Mouse (Mus musculus) layer of hippocampus, adult 9-10 months (tissue): ENCODE results near the gene Lrig2.
"Not testable (repeated sequence)": the region's sequence is repeated elsewhere in the genome, so short reads cannot be mapped to it uniquely, and the experiment has no call there.

Experiments
- DNase-seq: peaks from one replicate; pipeline ENCODE4 v3.0.0; 2022; ENCODE audit warnings: low spot score

The Lrig2 gene

DNA sequence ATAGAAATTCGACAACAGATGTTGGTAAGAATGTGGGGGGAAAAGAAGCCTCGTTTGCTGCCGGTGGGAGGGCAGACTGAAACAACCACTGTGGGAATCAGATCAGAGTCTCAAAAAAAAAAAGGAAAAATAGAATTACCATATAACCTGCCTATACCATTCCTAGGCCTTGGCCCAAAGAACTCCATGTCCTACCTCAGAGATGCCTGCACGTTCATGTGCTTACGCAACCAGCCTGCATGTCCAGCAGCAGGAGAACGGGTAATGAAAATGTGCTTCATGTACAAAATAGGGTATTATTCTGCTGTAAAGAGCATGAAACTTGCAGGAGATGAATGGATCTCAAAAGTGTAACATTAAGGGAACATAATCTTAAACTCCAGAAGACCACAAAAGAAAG is 79.1 kb downstream of the Lrig2 start:
- no peak for DNase-seq

DNA sequence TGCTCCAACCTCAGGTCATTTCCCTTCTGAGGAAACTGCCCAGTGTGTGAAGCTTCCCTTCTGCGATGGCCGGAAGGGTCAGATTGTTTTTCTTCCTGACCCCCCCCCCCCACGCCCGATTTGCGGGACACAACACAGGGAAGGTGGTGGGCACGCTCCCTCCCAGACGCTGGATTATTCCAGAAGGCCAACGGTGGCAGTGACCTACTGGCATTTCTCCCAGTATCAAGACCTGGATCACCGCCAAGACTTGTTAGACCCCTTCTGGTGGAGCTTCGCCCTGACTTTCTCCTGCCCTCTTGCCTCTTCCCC is 79.9 kb downstream of the Lrig2 start:
- DNase-seq, result no peak

DNA sequence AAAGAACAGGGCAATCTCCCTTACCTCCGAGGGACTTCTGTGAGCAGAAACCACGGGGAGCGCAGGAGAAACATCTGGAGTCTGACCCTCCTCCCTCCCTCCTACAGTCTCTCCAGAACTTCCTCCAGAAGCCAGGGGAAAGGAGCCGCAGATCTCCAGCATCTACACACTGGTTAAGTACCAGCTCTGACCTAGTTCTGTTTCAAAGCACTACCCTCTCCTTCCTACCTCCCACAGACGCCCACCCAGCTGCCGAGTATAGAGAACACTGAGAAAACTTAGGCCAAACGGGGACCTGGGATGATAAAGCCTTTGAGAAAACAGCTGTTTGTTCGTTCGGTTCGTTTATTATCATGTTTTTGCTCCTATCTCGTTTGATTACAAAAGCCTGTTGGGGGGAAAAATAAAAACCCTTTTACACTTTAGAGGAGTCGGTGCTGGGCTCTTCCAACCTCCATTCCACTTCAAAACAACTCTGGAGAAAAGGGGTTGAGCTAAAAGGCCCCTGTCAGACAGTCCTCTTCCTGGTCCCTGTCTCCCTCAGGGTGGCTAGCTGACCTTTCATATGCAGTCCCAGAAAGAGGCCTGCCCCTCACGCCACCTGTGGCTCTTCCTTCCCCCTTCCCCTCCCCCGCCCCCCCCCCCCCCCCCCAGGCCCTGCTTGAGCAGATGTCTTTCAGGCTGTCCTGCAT is 80.4 kb downstream of the Lrig2 start:
- DNase-seq, result no peak

DNA sequence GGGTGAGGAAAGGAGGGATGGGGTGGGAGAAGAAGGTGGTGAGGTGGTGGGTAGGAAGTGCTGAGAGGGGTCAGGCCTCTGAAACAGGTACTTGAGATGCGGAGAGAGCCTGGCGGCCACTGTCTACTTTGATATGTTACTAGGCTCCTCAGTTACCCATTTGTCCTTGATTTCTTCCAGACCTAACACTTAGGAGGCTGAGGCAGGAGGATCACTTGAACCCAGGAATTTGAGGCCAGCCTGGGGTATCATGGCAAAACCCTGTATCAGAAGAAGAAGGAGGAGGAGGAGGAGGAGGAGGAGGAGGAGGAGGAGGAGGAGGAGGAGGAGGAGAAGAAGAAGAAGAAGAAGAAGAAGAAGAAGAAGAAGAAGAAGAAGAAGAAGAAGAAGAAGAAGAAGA is 84.4 kb downstream of the Lrig2 start:
- DNase-seq, result not testable (repeated sequence)

DNA sequence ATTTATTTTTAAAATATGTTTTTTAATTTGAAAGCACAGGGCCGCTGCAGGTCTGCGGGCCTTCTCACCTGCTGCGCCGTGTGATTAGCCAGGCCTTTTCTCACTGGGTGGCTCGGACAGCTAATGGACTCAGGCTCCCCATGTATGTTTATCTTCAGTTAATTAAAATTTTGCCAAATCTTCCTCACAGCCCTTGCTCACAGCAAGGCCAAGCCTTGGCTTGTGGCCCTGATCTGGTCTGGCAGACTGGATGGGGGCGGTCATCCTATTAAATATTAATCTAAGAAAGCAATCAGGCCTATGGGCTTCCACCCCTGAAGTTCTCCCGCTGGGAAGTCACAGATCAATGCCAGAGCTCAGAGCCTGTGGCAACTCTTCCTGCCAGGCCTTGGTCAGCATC is 87.4 kb downstream of the Lrig2 start:
- DNase-seq, result no peak

DNA sequence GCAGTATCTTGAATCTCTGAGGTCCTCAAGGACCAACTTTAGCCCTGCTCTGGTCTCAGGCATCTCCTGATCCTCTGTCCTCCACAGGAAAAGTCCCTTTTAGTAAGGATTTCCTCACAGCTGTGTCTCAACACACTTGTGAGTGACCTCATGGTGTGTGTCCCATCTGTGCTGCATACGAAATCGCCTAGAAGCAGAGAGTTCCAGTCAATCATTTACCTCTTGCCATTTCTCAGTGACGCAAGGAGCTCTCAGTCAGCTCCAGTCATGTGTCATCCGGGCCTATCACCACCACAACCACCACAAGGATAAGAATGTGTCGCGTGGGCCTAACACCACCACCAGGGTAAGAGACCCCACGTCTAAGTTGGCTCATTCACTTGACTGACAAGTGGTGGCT is 90.8 kb downstream of the Lrig2 start:
- no peak for DNase-seq

DNA sequence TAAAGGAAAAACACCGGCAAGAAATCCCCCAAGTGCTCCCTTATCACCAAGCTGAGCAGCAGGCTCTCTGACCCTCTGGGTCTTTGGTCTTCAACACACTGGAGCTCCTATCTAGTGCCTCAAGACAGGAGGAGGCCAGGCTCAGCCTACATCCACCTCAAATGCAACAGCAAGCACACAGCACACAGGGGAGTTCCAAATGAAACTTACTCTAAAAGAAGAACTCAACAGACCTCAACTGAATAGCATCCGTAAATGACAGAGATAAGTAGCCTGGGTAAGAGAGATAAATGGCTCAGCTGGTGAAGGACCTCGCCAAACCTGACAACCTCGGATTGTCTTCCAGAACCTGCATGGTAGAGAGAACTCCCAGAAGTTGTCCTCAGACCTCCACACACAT is 91.7 kb downstream of the Lrig2 start:
- DNase-seq, result no peak

DNA sequence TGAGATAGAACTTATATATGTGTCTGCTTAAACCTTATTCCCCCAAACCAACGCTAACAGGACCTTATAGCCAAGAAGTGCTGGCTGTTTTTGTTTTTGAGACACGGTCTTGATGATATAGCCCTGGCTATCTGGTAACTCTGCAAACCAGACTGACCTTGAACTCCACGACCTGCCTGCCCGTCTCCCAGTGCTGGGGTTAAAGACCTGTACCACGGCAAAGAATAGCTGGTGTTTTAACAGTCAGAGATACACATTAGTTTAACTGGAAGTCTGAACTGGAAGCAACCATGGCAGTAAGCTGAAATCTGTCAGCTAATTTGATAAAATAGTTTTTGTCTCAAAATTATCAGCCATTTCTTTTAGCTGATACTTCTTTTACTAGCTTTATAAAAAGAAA is 94.9 kb downstream of the Lrig2 start:
- no peak for DNase-seq

DNA sequence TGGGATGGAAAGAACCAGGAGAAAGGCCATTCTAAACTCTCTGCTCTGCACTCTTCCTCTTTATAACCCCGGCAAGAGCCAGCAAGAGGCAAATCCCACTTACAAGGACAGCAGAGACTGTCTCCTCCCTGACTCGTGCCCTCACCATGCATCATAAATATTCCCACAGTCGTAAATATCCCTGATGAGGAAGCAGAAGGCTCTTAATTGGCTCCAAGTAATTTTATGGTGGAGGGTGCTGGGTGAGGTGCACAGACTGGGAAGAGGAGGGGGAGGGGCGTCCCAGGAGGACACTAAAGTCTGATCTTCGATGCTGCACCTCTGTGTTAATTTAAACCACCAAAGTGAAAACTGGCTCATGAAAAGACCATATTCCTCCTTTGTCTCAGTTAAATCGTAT is 99.2 kb downstream of the Lrig2 start:
- no peak for DNase-seq

DNA sequence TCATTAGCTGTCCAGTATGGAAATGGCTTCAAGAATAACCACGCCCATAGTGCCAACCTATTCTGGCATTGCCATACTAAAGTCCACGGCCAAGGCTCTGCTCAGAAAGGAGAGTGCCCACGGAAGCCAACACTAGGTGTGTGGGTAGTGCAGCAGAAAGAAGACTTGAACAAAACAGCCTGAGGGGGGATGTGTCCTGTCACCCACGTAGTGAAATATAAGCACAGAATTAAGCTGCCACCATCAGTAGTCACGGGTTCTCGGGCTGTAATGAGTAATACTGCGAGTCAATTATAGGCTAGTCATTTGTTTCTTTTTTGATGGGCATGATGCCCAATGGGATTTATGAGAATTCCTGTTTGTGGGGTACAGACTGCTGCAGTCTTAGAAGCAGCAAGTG is 104.2 kb downstream of the Lrig2 start:
- DNase-seq, result no peak

DNA sequence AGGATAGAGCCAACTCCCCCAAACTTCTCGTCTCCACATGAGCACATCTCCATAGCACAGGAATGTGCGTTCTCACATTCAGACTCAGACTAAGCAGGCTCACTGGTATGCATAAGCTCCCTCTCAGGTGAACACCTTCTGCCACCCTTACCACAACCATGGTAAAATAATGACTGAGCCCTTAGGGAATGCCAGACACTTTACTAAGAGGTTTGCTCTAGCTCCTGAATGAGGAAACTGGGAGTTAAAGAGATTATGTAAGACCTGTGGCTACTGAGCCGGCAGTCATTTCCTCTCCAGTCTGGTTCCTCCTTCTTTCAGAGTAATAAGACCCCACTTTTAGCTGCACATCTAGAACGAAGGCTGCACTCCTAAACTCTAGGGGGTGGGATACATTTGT is 108.1 kb downstream of the Lrig2 start:
- no peak for DNase-seq

DNA sequence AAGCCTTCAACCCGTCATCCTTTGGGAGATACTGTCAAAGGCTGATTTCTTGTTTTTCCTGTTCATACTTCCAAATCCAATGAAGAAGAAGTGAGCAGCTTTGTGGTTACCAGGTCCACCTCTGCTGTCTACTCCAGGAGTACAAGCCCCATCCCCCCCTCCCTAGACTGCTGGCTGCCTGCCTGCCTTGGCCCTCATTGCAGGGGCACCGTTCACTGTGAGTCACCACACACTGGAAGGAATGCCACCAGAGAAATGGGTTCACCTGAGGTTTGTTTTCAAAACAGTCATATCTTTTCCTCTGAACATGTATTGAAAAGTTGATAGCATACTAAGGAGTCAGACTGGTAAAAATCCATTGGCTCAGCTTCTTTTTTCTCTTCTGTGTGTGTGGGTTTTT is 110.5 kb downstream of the Lrig2 start:
- DNase-seq, result no peak

DNA sequence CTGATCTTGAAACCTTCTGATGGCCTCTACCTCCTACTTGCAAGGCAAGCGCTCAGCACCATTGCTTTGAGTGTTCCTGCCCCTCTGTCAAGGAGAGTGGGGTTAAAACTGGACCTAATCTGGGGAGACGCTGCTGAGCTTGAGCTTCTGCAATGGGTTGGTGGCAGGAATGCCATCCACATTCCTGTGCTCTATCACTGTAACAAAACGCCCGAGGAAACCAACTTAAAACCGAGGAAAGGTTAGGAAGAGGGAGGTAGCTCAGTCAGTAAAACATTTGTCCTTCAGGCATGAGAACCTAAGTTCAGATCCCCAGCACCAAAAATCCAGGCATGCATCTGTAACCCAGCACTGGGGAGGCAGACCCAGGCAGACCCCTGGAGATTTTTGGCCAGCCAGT is 111.6 kb downstream of the Lrig2 start:
- no peak for DNase-seq

DNA sequence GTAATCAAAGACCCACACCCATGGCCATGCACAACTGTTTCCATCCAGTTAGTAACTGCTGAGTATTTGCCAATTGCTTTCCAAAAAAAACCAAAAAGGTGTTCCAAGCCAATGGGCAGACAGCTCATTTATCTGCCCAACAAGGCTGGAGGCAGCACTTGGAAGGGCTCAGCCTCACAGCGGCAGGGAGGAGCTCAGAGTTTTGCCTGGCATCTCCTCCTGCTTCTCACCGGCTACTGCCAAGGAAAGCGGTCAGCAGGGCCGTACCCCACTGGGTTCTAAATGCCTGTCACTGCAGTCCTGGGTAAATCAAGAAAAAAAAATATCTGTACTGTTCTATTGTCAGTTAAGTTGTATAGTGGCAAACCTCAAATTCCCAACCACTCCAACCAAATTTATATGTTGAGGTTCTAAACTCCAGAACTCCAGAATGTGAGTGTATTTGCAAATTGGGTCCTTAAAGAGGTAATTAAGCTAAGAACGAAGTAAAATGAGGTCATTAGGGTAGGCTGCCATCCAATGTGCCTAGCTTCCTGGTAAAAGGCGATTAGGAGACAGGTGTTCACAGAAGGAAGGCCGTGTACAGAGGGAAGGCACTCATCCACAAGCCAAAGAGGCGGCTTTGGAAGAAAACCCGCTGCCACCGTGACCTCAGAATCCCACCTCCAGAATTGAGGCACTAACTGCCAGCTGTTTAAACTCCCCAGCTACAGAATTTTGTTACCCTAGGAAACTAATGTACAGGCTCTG is 112.2 kb downstream of the Lrig2 start:
- no peak for DNase-seq

DNA sequence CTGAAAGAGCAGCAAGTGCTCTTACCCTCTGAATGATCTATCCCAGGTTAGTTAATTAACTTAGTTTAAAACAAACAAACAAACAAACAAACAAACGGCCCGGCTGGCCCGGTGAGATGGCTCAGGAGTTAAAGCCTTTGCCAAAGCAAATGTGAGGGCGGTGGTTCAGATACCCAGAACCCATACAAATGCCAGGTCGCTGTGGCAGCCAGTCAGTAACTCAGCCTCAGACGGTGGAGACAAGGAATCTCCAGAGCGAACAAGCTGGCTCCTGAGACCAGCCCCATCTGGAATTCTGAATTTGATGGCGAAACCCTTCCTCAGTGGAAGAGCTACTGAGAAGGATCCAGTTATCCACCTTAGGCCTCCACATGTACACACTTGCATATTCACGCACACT is 114.4 kb downstream of the Lrig2 start:
- no peak for DNase-seq

DNA sequence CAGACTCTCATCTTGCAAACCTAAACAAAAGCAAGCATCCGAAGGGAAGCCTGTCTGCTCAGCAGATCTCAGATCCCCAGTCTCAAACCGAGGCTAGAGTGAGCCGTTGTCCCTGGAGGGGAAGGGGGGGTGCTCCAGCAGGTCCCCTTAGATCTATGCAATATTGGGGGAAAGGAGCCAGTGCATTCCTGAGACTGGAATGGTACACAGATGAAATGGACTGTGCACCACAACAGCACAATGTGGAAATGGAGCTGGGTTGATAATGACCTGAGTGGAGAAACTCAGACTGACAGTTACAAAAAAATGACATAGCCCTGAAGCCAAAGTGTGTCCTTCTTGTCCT is 115.0 kb downstream of the Lrig2 start:
- no peak for DNase-seq

DNA sequence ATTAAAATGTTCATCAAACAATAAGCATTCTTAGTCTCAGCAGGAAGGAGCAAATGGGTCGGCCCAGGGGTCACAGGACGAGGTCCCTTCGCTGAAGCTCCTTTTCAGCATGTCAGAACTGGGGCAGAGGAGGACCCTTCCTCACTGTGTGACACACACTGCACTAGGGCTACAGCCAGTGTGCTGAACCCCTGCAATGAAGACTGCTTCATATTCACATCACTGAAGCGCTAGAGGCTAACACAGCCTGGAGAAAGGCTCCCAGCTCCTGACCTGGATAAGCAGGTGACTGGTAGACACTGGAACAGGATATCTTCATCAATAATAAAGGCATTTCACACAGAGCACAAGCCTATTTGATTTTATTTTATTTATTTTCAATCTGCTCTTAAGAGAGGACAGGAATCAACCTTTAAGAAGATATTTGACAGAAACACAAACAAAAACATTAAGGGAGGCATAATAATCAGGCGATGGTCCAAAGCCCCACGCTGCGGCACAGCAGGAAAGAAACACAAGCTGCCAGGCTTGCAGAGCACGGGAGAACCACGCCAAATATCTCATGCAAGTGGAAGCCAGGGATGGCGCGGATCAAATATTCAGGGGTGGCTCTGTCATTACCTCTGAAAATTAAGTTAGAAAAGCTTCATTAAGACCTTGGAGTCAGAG is 115.5 kb downstream of the Lrig2 start:
- DNase-seq, result no peak

DNA sequence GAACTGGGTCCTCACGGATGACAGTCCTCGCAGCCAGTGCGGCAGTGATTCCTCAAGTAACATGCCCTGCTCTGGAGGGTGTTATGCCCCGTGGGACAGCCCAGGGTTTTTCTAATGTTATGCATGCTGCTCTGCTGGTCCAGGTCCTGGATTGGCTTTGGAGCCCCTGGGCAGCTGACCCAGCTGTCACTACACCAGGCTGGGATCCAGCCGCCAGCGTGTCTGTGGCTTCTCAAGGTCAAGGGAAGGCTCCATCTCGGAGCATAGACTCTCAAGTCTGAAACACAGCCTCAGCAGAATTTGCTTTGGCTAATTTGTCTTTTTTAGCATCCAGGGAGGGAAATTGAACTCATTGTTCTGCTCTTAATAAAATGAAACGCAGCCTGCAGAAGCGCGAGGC is 121.6 kb downstream of the Lrig2 start:
- no peak for DNase-seq

DNA sequence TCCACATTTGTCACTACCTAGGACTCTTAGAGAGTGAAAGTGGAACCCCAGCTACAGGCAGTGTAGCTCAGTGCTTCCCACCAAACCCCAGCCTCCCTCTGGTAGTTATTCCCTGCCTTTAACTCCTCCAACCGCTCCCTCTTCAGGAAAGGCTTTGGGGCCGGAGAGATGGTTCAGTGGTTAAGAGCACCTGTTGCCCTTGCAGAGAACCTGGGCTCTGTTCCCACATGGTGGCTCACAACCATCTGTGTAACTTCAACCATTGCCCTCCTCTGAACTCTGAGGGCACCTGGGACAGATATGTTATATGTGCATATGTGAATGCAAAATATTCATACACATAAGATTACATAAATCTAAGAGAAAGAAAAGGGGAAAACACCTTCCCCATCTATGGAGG is 122.3 kb downstream of the Lrig2 start:
- DNase-seq, result no peak

DNA sequence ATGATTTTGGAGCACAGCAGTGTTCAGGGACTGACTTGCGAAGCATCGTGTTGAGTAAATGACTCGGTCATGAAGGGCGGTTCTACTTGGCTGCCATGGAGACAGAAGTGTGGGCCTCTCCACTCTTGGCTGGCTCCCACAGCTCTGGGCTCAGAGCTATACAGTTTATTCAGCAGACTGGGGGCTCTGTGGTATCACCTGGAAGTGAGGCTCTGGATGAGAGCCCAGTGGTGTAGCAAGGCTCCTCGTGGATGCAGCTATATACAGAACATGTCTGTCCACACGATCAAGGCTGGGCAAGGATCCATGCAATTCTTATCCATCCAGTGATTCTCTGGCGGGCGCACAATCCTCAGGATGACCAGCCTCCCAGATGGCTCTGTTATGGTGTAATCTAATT is 126.1 kb downstream of the Lrig2 start:
- DNase-seq, result no peak

DNA sequence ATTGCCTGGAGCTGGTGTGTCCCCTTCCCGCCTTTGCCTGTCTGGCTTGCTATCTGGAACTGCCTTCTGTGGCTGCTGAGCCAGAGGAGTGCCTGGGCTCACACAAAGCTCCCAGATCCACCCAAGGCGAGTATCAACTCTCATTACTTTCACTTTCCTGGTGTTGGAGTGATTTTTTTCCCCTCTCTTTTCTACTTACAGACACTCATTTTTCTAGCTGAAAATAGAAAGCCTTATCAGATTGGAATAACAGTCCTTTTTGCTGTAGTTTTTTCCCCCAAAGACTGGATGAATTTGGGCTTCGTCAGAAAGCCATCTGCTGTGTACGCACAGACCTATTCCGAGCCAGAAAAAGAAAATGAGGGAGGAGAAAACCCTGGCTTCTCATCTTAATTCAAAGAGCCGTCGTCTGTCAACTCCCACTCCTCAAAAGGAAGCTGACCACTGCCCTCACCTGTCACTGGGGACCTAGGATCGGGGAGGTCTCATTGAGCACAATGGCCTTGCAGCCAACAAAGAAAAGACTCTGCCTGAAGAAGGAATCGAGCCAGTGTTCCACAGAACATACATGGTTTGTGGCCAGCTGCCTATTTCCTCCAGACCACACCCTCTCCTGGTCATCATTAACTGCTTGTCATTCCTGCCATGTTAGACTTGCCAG is 127.9 kb downstream of the Lrig2 start:
- DNase-seq, result peak; percentile 58

DNA sequence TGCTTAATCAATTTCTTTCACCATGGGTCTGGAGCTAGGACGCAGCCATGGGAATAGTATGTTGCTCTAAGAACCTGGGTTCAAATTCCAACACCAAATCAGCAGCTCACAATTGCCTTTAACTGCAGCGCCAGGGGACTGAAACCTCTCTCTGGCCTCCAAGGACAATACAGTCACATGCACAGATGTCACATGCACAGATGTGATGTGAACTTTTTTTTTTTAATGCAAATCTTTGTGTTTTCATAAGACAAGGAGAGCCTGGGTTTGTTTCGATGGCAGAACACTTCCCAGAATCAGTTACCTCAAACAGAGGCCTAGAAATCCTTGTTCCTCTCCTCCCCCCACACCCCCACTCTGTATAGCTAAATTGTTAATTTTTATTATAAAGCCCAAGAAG is 133.5 kb downstream of the Lrig2 start:
- DNase-seq, result no peak

DNA sequence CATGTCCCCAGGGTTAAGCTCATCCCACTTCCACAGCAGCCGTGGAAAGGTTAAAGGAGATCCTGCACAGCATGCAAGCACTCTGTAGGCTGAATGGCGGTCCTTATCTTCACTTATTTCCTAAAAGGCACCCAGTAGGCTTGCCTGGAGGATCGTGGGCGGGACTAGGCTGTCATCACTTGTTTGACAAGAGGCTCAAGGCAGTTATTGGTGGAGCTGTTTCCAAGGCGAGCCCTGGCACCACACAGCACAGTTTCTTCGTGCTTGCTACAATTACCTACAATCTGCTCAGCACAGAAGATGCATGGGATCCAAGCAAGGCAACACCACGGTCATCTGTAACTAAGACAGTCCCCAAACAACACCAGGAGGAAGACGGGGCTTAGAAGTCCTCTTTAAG is 137.8 kb downstream of the Lrig2 start:
- DNase-seq, result no peak
